Mouse (Mus musculus): Measurements from ENCODE around the gene Cd177. TPM values are rescaled to one million over a fixed set of nuclear protein-coding genes. Genes with fewer than 3 reads are reported as not detected.
A peak's percentile ranks its signal among the peaks of the same experiment; 100 is the strongest.
"Not testable (repeated sequence)": the region's sequence is repeated elsewhere in the genome, so short reads cannot be mapped to it uniquely, and the experiment has no call there.

Gene Cd177
- under 1 TPM in 1 of 2 experiments, not detected in 1; 0.17 TPM for total RNA-seq (2021)

- no peak for DNase-seq
- intact Hi-C loops (cut with DNase I) = no loop called here
These were observed at the start of gene Cd177 for GRCm38 (mm10) chr7:24760211-24760610. TSS of gene Cd177 (minus strand) at chr7:24760311.

DNA sequence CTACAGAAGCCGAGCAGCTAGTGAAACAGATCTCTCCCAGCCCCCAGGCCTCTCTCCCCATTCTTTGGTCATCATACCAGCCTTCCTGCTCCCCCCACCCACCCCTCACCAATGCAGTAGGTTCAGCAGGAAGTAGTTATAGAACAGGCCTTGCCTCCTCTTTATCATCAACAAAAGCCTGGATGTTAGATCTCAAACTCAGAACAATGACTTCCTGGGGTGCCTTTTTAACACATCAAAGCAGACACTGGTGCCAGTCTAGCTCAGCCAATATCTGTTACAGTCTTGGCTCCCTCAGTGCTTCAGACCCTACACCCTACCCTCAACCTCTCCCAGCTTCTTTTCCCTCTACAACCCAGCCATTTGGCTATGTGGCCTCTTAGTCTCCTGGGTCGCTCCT, 48.9 kb upstream of the Cd177 start:
- no peak for DNase-seq
- intact Hi-C loops (cut with DNase I) = loop anchor here (10.0 kb wide), 1 partner anchor 64 kb away; no protein-coding TSS in a partner anchor

DNA sequence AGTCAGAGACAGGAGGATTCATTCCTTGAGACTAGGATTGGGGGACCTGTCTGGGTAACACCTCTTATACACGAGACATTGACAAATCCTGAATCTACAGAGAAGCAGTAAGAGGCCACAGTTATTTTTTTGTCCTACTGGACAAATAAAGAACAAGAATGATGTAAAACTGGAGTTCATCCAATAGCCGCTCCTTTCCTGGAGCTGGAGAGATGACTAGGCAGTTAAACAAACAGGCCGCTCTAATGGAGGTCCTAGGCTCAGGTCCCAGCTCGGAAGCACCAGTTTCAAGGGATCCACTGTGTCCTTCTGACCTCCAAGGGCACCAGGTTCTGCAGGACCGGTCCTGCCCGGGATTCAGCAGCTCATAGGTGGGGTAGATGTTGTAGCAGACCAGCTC, 44.7 kb upstream of the Cd177 start:
- intact Hi-C loops (cut with DNase I) = loop anchor here (10.0 kb wide), 1 partner anchor 60 kb away; no protein-coding TSS in a partner anchor
- DNase-seq = peak; percentile 2 to 14

DNA sequence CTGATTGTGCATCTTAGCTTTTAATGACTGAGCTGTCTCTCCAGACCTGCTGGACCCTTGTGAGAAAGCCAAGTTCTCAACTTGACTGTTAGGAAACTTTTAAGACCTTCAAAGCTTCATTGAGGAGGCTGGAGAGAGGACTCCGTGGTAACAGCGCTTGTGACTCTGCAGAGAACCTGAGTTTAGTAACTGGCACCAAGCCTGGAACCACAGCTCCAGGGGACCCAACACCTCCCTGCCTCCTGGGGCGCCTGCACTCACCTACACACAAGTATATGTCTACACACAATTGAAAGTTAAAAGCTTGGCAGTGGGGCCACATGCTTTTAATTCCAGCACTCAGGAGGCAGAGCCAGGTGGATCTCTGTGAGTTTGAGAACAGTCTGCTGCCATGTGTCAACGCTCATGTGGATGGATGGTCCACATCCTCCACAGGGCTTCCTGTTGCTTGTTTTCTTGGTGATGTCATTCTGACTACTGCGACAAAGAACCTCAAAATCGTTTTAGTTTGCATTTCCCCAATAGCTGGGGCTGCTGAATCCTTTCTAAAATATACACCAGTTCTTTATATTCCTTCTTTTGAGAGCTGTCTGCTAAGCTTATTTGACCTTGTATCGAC, 42.1 kb upstream of the Cd177 start:
- DNase-seq = no peak

DNA sequence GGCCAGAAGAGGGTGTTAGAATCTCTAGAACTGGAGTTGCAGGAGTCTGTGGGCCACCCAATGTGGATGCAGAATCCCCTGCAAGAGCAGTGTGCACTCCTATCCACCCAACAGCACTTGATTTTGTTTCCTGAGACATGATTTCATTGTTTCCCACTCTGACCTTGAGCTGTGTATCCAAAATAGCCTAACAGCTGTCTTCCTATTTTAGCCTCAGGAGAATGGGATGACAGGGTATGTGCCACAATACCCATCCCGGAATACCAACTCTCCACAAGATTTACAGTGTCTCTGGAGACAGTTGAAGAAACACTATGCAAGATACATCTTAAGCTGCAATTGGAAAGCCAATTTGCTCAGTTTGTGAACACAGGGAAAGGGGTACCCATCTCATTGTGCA, 37.8 kb upstream of the Cd177 start:
- no peak for DNase-seq
- intact Hi-C loops (cut with DNase I) = no loop called here

More for the DNA sequence above, 42.1 kb upstream of the Cd177 start:
- intact Hi-C loops (cut with DNase I) = loop anchor here (10.0 kb wide), 1 partner anchor 57 kb away; no protein-coding TSS in a partner anchor

DNA sequence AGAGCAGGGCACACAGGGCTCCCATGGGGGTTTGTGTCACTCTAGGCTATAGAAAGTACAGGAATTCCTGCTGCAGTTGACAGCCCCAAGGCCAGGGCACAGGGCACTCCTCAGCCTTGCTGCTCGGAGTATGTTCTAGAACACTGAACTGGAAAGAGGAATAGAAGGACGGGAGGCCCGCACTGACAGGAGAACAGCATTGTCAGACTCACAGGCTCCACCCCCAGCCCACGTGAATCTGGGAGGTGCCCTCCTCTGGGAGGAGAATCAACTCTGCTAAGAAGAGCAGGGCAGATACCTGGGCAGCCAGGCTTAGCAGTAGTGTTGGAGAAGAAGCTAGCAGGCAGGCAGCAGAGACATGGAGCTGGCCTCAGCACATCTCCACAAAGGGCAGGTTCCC, 16.8 kb upstream of the Cd177 start, which contains the start of gene Ceacam10:
Gene Ceacam10, plus strand, starts transcription at position 289 of the 400 bp plus-strand sequence.
- intact Hi-C loops (cut with DNase I) = loop anchor here (5.0 kb wide), 2 partner anchors 650 to 765 kb away; no protein-coding TSS in a partner anchor
- peak in 1 of 2 experiments; percentile 5 for DNase-seq

GRCm38 (mm10) chr7:24776145-24776544, 16.0 kb upstream of the Cd177 start:
- no peak for DNase-seq
- intact Hi-C loops (cut with DNase I) = loop anchor here (5.0 kb wide), 2 partner anchors 651 to 766 kb away; no protein-coding TSS in a partner anchor

DNA sequence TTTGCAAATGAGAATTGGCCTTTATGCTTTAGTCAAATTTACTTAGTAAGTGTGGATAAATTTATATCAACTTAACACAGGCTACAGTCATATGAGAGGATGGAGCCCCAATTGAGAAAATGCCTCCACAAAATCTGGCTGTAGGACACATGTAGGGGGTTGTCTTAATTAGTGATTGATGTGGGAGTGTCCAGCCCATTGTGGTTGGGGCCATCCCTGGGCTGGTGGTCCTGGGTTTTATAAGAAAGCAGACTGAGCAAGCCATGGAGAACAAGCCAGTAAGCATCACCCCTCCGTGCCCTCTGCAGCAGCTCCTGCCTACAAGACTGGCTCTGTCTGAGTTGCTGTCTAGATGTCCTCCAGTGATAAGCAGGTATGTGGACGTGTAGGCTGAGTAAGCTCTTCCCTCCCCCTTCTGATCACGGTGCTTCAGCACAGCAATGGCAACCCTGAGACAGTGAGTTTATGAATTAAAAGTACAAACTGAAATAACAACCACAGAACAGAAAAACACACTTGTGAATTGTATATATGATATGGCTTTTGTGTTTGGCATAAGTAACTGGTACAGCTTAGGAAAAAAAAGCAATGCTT, 13.9 kb upstream of the Cd177 start:
- no peak for DNase-seq
- intact Hi-C loops (cut with DNase I) = no loop called here

DNA sequence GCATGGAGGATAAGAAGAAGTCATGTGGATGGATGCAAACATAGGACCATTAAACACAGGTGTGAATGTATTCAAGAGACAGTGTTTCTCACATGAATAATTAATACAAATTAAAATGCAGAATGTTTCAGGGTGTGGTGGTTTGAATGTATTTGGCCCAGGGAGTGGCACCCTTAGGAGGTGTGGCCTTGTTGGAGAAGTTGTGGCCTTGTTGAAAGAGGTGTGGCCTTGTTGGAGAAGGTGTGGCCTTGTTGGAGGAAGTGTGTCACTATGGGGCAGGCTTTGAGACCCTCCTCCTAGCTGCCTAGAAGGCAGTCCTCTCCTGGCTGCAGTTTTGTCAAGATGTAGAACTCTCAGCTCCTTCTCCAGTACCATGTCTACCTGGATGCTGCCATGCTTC, 11.2 kb upstream of the Cd177 start:
- intact Hi-C loops (cut with DNase I) = no loop called here
- no peak for DNase-seq

- intact Hi-C loops (cut with DNase I) = no loop called here
- DNase-seq = no peak
These were observed 2.5 kb upstream of the Cd177 start for GRCm38 (mm10) chr7:24762574-24762973.

DNA sequence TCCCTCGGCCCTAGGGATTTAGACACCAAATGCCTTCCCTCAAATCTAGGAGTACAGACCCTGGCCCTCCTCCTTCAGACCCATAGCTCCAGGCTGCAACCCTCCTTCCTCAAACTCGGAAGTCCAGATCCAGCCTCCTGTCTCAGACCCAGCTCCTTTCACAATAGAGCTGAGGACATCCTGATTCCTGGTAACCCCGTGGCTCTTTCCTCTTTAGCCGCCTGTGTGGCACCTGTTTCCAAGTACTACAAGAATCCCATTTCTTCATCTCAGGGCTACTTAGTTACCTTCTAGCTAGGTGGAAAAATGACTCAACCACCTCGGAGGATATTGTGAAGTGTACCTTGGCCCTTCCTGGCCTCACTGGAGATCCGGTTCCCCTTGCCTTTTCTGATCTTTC, 1.1 kb upstream of the Cd177 start:
- no peak for DNase-seq
- intact Hi-C loops (cut with DNase I) = no loop called here

- DNase-seq = no peak
- intact Hi-C loops (cut with DNase I) = no loop called here
These were observed 1.6 kb downstream of the Cd177 start for GRCm38 (mm10) chr7:24758520-24758919.

- no peak for DNase-seq
- intact Hi-C loops (cut with DNase I) = no loop called here
These were observed 6.6 kb downstream of the Cd177 start for GRCm38 (mm10) chr7:24753476-24753875.

- intact Hi-C loops (cut with DNase I) = no loop called here
- DNase-seq = no peak
These were observed 8.5 kb downstream of the Cd177 start for GRCm38 (mm10) chr7:24751610-24752009.

DNA sequence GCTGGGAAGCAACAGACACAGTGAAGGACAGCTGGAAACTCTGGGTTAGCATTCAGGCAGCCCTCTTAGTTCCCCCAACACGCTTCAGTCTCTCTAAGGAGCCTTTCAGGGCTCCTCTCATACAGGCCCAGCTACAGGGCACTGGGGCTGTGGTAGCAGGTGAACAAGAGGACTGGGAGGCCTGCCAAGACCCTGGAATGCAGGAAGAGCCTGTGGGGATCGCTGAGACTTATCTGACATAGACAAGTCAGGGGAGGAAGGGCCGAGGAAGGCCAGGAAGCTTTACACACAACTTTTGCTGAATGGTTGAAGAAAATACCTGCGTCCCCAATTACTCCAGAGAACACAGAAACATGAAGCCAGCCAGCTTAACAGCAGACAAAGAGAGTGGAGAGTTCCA, 9.4 kb downstream of the Cd177 start:
- intact Hi-C loops (cut with DNase I) = no loop called here
- no peak for DNase-seq

DNA sequence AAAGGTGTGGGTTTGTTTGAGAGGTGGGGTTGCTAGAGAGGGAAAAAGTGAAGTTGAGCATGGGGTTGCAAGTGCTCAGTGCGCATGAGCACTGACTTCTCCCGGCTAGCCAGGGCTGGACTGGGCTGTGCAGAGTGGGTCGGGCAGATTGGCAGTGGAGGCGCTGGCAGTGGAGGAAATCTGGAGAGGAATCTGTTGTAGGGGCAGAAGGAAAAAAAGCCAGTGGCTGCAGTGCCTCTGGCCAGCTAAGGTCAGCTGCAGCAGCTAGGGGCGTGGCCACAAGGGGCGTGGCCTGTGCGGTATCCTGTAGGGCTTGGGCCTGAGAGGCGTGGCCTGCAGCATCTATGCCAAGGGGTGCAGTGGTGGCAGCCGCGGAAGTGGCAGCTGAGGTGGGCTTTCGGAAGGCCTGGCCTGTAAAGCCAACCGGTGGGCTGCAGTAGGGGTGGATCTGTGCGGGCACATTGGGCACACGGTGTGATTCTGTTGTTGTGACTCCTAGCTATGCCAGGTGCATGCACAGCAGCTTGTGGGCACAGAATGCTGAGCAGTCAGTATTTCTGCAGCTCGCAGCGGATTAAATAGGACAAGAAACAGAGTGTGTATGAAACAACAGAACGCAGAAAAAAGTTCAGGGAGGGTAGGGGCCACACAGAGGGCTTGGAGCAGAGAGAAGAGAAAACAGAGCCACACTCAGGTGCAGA, 24.0 kb downstream of the Cd177 start:
- intact Hi-C loops (cut with DNase I) = loop anchor here (5.0 kb wide), 1 partner anchor 64 kb away; no protein-coding TSS in a partner anchor
- no peak for DNase-seq

DNA sequence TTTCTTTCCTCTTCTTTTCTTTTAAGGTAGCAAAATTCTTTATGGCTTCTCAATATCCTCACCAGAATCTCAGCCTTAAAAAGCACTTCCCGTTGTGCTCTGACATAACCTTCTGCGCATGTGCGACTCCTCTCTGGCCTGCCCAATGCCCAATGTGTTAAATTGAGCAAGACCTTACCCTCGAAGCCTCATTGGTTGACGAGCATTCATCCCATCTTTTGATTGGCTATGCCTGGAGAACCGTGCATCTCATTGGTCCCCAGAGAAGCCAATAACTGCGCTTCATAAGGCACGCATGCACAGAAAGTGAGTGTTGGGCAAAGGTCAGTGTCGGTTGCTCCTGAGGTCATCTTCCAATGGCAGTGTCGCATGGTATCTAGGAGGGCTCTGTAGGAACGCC, 33.3 kb downstream of the Cd177 start, which contains the start of gene Gm4763:
Gene Gm4763, minus strand, starts transcription at position 101 of the 400 bp plus-strand sequence.
- intact Hi-C loops (cut with DNase I); DNase-seq: not testable (repeated sequence)

DNA sequence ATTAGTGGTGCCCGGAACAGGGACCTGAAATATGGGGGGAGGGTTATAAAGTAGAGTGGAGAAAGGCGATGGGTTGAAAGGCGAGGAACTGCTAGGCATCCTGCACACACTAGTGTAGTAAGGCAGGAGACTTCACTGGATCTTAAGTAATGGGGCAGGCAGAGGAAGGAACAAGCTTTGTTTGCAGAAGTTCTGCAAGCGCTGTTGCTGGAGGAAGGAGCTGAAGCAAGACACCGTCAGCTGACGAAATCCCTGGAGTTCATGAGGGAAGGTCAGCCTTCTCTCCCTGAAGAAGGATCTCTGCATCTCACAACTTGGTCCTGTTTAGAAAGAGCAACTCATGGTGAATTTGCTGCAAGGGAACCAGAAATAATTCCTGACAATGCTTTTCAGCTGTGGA, 45.1 kb downstream of the Cd177 start:
- DNase-seq = no peak
- intact Hi-C loops (cut with DNase I) = no loop called here

- DNase-seq = no peak
- intact Hi-C loops (cut with DNase I) = no loop called here
These were observed 51.2 kb downstream of the Cd177 start, which contains the start of gene BC049730 for GRCm38 (mm10) chr7:24708832-24709292. TSS of gene BC049730 (plus strand) at chr7:24709242.

DNA sequence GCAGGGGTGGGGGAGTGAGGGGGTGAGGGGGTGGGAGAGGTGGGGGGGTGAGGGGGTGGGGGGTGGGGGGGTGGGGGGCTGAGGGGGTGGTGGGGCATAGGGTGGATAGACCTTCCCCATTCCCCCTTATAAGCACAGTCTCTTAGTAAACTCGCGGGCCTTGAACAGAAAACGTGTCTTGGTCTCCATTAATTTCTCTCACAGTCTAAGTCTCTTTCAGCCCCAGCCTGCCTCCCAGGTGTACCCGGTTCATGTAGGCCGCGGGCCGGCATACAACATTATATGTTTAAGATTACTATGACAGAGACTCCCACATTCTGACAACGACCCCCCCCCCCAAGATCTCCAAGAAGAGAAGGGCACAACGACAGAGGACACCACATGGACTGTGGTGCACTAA, 57.3 kb downstream of the Cd177 start:
- DNase-seq; intact Hi-C loops (cut with DNase I): not testable (repeated sequence)

DNA sequence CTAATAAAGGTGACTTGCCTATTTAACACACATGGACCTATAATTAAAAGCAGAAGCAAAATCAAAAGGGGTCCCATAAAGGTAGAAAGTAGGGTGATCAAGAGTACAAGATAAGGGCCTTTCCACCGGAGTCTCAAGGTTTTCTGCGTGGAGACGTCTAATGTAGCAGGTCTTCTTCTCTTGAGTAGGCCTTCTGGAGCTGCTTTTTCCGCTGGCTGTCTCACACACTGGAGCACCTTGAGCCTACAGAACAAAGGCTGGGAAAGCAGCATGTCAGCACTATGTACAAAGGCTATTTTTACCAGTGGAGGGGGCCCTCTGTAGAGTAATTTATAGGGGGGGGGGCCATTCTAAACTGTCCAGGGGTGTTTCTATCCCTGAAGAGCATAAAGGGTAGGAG, 62.2 kb downstream of the Cd177 start:
- DNase-seq; intact Hi-C loops (cut with DNase I): not testable (repeated sequence)

All from heart, postnatal 36 days (tissue).